Mouse (Mus musculus) gastrocnemius, adult 18-20 months (tissue): ENCODE data around the gene Gm26938. TPM values are rescaled to one million over a fixed set of nuclear protein-coding genes. Genes with fewer than 3 reads are reported as not detected.

Experiments
- DNase-seq: peaks from one replicate; pipeline ENCODE4 v3.0.0; 2021; ENCODE audit warnings: low spot score
- microRNA-seq: library from miRNA; unstranded; fragments of <30 nt; microRNA quantifications from one replicate; pipeline ENCODE4 v1.2.0, GENCODE M21; 2021
- total RNA-seq, 2 experiments: library from RNA; stranded (reverse); gene quantifications; 2 replicates each; pipeline ENCODE4 v1.2.3; 2021

Gene Gm26938
- total RNA-seq, 2 experiments from 2014 or later, result not detected

- DNase-seq, result peak; percentile 69
Observed at GRCm38 (mm10) chr5:139794938-139795337, 31.3 kb downstream of the Gm26938 start.

GRCm38 (mm10) chr5:139794137-139794536 is 32.1 kb downstream of the Gm26938 start:
- DNase-seq, result no peak

- peak; percentile 69 for DNase-seq
Observed at GRCm38 (mm10) chr5:139793338-139794089, 32.7 kb downstream of the Gm26938 start.

- DNase-seq, result peak; percentile 24
Observed at GRCm38 (mm10) chr5:139792966-139793337, 33.3 kb downstream of the Gm26938 start.

- peak; percentile 14 for DNase-seq
Observed at GRCm38 (mm10) chr5:139792159-139792775, 33.9 kb downstream of the Gm26938 start.

GRCm38 (mm10) chr5:139791227-139792158 is 34.7 kb downstream of the Gm26938 start, which contains the start of gene Mafk:
Gene Mafk, plus strand, starts transcription at chr5:139791513.
- DNase-seq, result peak; percentile 99

GRCm38 (mm10) chr5:139789466-139789865 is 36.7 kb downstream of the Gm26938 start:
- no peak for DNase-seq

GRCm38 (mm10) chr5:139781406-139781805 is 44.8 kb downstream of the Gm26938 start:
- DNase-seq, result peak; percentile 59

- DNase-seq, result no peak
Observed at GRCm38 (mm10) chr5:139776966-139777365, 49.2 kb downstream of the Gm26938 start.

- peak; percentile 95 for DNase-seq
Observed at GRCm38 (mm10) chr5:139775216-139775926, 50.8 kb downstream of the Gm26938 start, which contains the start of gene Ints1. Gene Ints1, minus strand, starts transcription at chr5:139775674.

GRCm38 (mm10) chr5:139768216-139768615 is 58.0 kb downstream of the Gm26938 start:
- no peak for DNase-seq

GRCm38 (mm10) chr5:139764296-139764695 is 61.9 kb downstream of the Gm26938 start:
- no peak for DNase-seq

- no peak for DNase-seq
Observed at GRCm38 (mm10) chr5:139758096-139758495, 68.1 kb downstream of the Gm26938 start.

Small RNAs within 50 kb of the gene (microRNA-seq; reads per million reads assigned to microRNA genes)
- not detected for gene Mir7037

Other genes starting within 250 kb of the Gm26938 start
- under 1 TPM; 0.30 to 0.57 TPM for gene Micall2, start 90.1 kb downstream of the Gm26938 start, total RNA-seq
- 10 to 100 TPM; 31.5 to 37.6 TPM for gene Ints1, start 50.7 kb downstream of the Gm26938 start, total RNA-seq
- gene Mafk, start 34.9 kb downstream of the Gm26938 start, total RNA-seq, result 10 to 100 TPM; 19.5 to 33.9 TPM
- gene Tmem184a, start 6.5 kb downstream of the Gm26938 start, total RNA-seq, result under 1 TPM; 0.78 to 0.84 TPM
- gene Psmg3, start 478 bp upstream of the Gm26938 start, total RNA-seq, result 10 to 100 TPM in 1 of 2 experiments, 1 to 10 TPM in 1; 7.8 to 10.6 TPM
- gene Elfn1, start 81.5 kb upstream of the Gm26938 start, total RNA-seq, result not detected